Mouse (Mus musculus): ENCODE measurements around the gene Rbm5. TPM values are rescaled to one million over a fixed set of nuclear protein-coding genes. Genes with fewer than 3 reads are reported as not detected.

Gene Rbm5
- total and polyA plus RNA-seq, 3 experiments, result 67.6 to 85.3 (median 83.6) TPM

- dilution Hi-C loops (cut with MboI; ENCODE audit: extremely low pct_ligation_motif_present, extremely low pct_unique_long_range_greater_than_20kb, low sequenced_read_pairs), result no loop called here
- TF ChIP-seq NELFE (IDR thresholded peaks at IDR 0.05; ENCODE audit: low read depth, low read length), result no peak
- TF ChIP-seq CTCF (conservative IDR thresholded peaks at IDR 0.05 in 1 of 2, IDR thresholded peaks at IDR 0.05 in 1 of 2; ENCODE audit: low read depth in 2 of 2, low read length in 2 of 2), result peak; percentile 14 to 56; a peak in 3 of 4 replicates
- no peak for TF ChIP-seq POLR2AphosphoS2 (IDR thresholded peaks at IDR 0.05; ENCODE audit: low read depth, low read length)
- no peak for TF ChIP-seq MAFK (IDR thresholded peaks at IDR 0.05; ENCODE audit: insufficient replicate concordance, low read length)
- TF ChIP-seq SMC3 (IDR thresholded peaks at IDR 0.05; ENCODE audit: low read depth, low read length), result no peak
- no peak for TF ChIP-seq JUND (conservative IDR thresholded peaks at IDR 0.05; ENCODE audit: low read depth, low read length)
- H3K27ac ChIP-seq (ENCODE audit: insufficient read depth, low read depth), result no peak overlapping the region
Observed at GRCm38 (mm10) chr9:107746679-107747078, 24.1 kb downstream of the Rbm5 start.

GRCm38 (mm10) chr9:107744061-107744460 lies 26.7 kb downstream of the Rbm5 start:
- Histone ChIP-seq H3K79me2 (replicated peaks; ENCODE audit: control insufficient read depth, extremely low read depth, insufficient read depth, poor library complexity, severe bottlenecking) (peaks cover 3% of the 10 kb centered on the region), H3K27ac (ENCODE audit: insufficient read depth, low read depth) (no peak overlapping the region), H3K36me3 (replicated peaks in 1 of 2; ENCODE audit: control insufficient read depth in 1 of 2, insufficient read depth in 1 of 2, low read length in 1 of 2) (peaks cover 86 to 97% of the 10 kb centered on the region in 2 experiments), H3K9me3 (replicated peaks; ENCODE audit: low read length) (peaks cover 2% of the 10 kb centered on the region), H3K4me3 (replicated peaks in 1 of 3; ENCODE audit: low read depth in 2 of 3, low read length in 2 of 3, poor library complexity in 1 of 3) (no peak overlapping the region), H3K27me3 (replicated peaks) (no peaks in the 10 kb centered on the region), H3K4me2 (ENCODE audit: insufficient read depth, low read depth, poor library complexity, severe bottlenecking) (no peak overlapping the region), H3K9ac (ENCODE audit: insufficient read depth, low read depth) (no peak overlapping the region), H3K4me1 (ENCODE audit: control insufficient read depth in 1 of 2, insufficient read depth in 2 of 2) (no peaks in the 10 kb centered on the region)
- in situ Hi-C loops (cut with MboI; ENCODE audit: low pct_ligation_motif_present, low pct_unique_long_range_greater_than_20kb, low sequenced_read_pairs) (no loop called here), dilution Hi-C loops (cut with MboI; ENCODE audit: extremely low pct_ligation_motif_present, extremely low pct_unique_long_range_greater_than_20kb, low sequenced_read_pairs) (no loop called here)
- TF ChIP-seq PAX5 (IDR thresholded peaks at IDR 0.05; ENCODE audit: low read length) (no peak), ELF1 (IDR thresholded peaks at IDR 0.05; ENCODE audit: low read depth, low read length) (no peak), TCF12 (IDR thresholded peaks at IDR 0.05; ENCODE audit: low read depth, low read length) (no peak), MAZ (IDR thresholded peaks at IDR 0.05; ENCODE audit: low read depth, low read length) (no peak), IRF4 (IDR thresholded peaks at IDR 0.05; ENCODE audit: low read depth, low read length) (no peak), CHD2 (IDR thresholded peaks at IDR 0.05; ENCODE audit: low read length) (no peak), USF2 (conservative IDR thresholded peaks at IDR 0.05; ENCODE audit: low read depth, low read length) (no peak), JUN (IDR thresholded peaks at IDR 0.05; ENCODE audit: insufficient read depth, low read depth, low read length) (no peak), RAD21 (IDR thresholded peaks at IDR 0.05; ENCODE audit: low read depth, low read length) (no peak), HCFC1 (IDR thresholded peaks at IDR 0.05; ENCODE audit: low read depth, low read length) (no peak), MEF2A (IDR thresholded peaks at IDR 0.05; ENCODE audit: borderline replicate concordance, low read depth, low read length) (no peak), POLR2A (IDR thresholded peaks at IDR 0.05; ENCODE audit: low read depth, low read length) (no peak)
- no peak for DNase-seq (ENCODE audit: extremely low read depth)

More at GRCm38 (mm10) chr9:107746679-107747078, 24.1 kb downstream of the Rbm5 start:
- no peak overlapping the region for H3K4me2 ChIP-seq (ENCODE audit: insufficient read depth, low read depth, poor library complexity, severe bottlenecking)
- peaks cover 87 to 97% of the 10 kb centered on the region in 2 experiments for H3K36me3 ChIP-seq (replicated peaks in 1 of 2; ENCODE audit: control insufficient read depth in 1 of 2, insufficient read depth in 1 of 2, low read length in 1 of 2)
- H3K9me3 ChIP-seq (replicated peaks; ENCODE audit: low read length), result peaks cover 2% of the 10 kb centered on the region
- no peaks in the 10 kb centered on the region for H3K27me3 ChIP-seq (replicated peaks)
- in situ Hi-C loops (cut with MboI; ENCODE audit: low pct_ligation_motif_present, low pct_unique_long_range_greater_than_20kb, low sequenced_read_pairs), result no loop called here
- no peak overlapping the region for H3K4me3 ChIP-seq (replicated peaks in 1 of 3; ENCODE audit: low read depth in 2 of 3, low read length in 2 of 3, poor library complexity in 1 of 3)
- no peak overlapping the region for H3K9ac ChIP-seq (ENCODE audit: insufficient read depth, low read depth)
- no peak for DNase-seq (ENCODE audit: extremely low read depth)
- H3K79me2 ChIP-seq (replicated peaks; ENCODE audit: control insufficient read depth, extremely low read depth, insufficient read depth, poor library complexity, severe bottlenecking), result peaks cover 6% of the 10 kb centered on the region
- no peaks in the 10 kb centered on the region for H3K4me1 ChIP-seq (ENCODE audit: control insufficient read depth in 1 of 2, insufficient read depth in 2 of 2)
